25 mouse cellular contexts compared by ENCODE assay signal in the genomic region with DNA sequence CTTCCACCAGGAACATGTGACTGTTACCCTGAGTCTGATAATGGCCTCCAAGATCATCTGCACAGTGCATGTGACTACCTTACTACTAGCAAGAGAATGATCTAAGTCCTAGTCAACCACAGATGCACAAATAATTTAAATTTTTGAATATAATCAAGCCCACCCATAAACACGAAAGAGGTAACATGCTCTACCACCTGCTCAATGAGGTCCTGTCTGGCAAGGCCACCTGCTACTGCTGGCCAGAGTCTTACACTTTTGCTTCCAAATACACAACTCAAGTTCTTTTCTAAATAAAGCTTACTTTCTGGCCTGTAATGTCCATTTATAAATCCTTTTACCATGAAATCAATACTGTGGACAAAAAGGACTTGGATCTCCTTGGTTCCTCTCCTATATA.
"Had no signal": no experiment of that assay in that cellular context is flagged by ENCODE, and none has a peak within 500 bp of the region (broad histone marks: within the 10 kb centered on the region; RNA-seq: fewer than 3 reads in every experiment).

No protein-coding gene starts in this region.

- H3K27me3 ChIP-seq: heart, embryonic 12.5 days; hindbrain, embryonic 13.5 days; hindbrain, embryonic 15.5 days; kidney, embryonic 15.5 days; limb, embryonic 13.5 days; limb, embryonic 15.5 days had no signal

- DNase-seq: forebrain, postnatal 0 days; gastrocnemius, postnatal 14 days; gastrocnemius, postnatal 36 days; heart, adult 11 months; heart, adult 2 months; heart, postnatal 14 days; heart, postnatal 36 days; kidney, adult 11 months; kidney, adult 2 months; kidney, adult 9 months; kidney, postnatal 14 days; kidney, postnatal 36 days; layer of hippocampus, adult 9-11 months; layer of hippocampus, postnatal 36 days; left cerebral cortex, postnatal 4 days had no signal

- H3K9me3 ChIP-seq: heart, embryonic 10.5 days; hindbrain, embryonic 13.5 days; hindbrain, embryonic 15.5 days; kidney, embryonic 15.5 days; limb, embryonic 13.5 days; limb, embryonic 15.5 days had no signal

- H3K9ac ChIP-seq: forebrain, postnatal 0 days; heart, embryonic 12.5 days; hindbrain, embryonic 13.5 days; hindbrain, embryonic 15.5 days; kidney, embryonic 15.5 days; limb, embryonic 13.5 days; limb, embryonic 15.5 days had no signal

- H3K4me3 ChIP-seq: heart, adult 2 months; heart, embryonic 10.5 days; heart, embryonic 12.5 days; hindbrain, embryonic 13.5 days; hindbrain, embryonic 15.5 days; kidney, embryonic 15.5 days; limb, embryonic 13.5 days; limb, embryonic 15.5 days had no signal

- H3K4me1 ChIP-seq: heart, embryonic 12.5 days; hindbrain, embryonic 15.5 days; limb, embryonic 13.5 days; limb, embryonic 15.5 days had no signal

- H3K4me2 ChIP-seq: heart, embryonic 12.5 days; hindbrain, embryonic 13.5 days; hindbrain, embryonic 15.5 days; kidney, embryonic 15.5 days; limb, embryonic 13.5 days; limb, embryonic 15.5 days had no signal

- H3K36me3 ChIP-seq: hindbrain, embryonic 13.5 days; hindbrain, embryonic 15.5 days; limb, embryonic 15.5 days had no signal

- H3K27ac ChIP-seq: heart, adult 2 months; heart, embryonic 10.5 days; hindbrain, embryonic 13.5 days; hindbrain, embryonic 15.5 days; hindbrain, postnatal 0 days; kidney, embryonic 15.5 days; kidney, postnatal 0 days; limb, embryonic 13.5 days; limb, embryonic 15.5 days had no signal

- ATAC-seq: forebrain, postnatal 0 days; hindbrain, postnatal 0 days; intestine, embryonic 16.5 days had no signal
